Mouse (Mus musculus): ENCODE results near the gene Olfr201. TPM values are rescaled to one million over a fixed set of nuclear protein-coding genes. Genes with fewer than 3 reads are reported as not detected.
"Not testable (repeated sequence)": the region's sequence is repeated elsewhere in the genome, so short reads cannot be mapped to it uniquely, and the experiment has no call there.

The Olfr201 gene
- total RNA-seq (2021), result not detected
- not detected in 2 replicates for polyA plus RNA-seq (2012; rRNA removed)
- long read RNA-seq, result 0 reads

- not testable (repeated sequence) for DNase-seq
These were observed at the start of gene Olfr201 for GRCm38 (mm10) chr16:59272532-59272931. Gene Olfr201, minus strand, starts transcription at chr16:59272632.

GRCm38 (mm10) chr16:59318148-59318547 is 45.7 kb upstream of the Olfr201 start, which contains the start of gene Olfr204:
Gene Olfr204, minus strand, starts transcription at chr16:59318248.
- DNase-seq, result no peak

- DNase-seq, result no peak
These were observed 26.1 kb upstream of the Olfr201 start, which contains the start of gene Olfr203 for GRCm38 (mm10) chr16:59298581-59298980. Gene Olfr203, plus strand, starts transcription at chr16:59298881.

- not testable (repeated sequence) for DNase-seq
These were observed 15.1 kb upstream of the Olfr201 start for GRCm38 (mm10) chr16:59287576-59287975.

- DNase-seq, result no peak
These were observed 14.3 kb upstream of the Olfr201 start, which contains the start of gene Olfr202 for GRCm38 (mm10) chr16:59286693-59287092. Gene Olfr202, minus strand, starts transcription at chr16:59286793.

- DNase-seq, result no peak
These were observed 11.0 kb upstream of the Olfr201 start for GRCm38 (mm10) chr16:59283476-59283875.

GRCm38 (mm10) chr16:59280542-59280941 is 8.1 kb upstream of the Olfr201 start:
- DNase-seq, result no peak

- DNase-seq, result not testable (repeated sequence)
These were observed 3.3 kb downstream of the Olfr201 start for GRCm38 (mm10) chr16:59269097-59269496.

GRCm38 (mm10) chr16:59249684-59250083 is 22.7 kb downstream of the Olfr201 start:
- no peak for DNase-seq

- DNase-seq, result not testable (repeated sequence)
These were observed 52.8 kb downstream of the Olfr201 start, which contains the start of gene Olfr199 for GRCm38 (mm10) chr16:59219667-59220066. Gene Olfr199, minus strand, starts transcription at chr16:59219767.

GRCm38 (mm10) chr16:59217861-59218260 is 54.6 kb downstream of the Olfr201 start:
- not testable (repeated sequence) for DNase-seq

Other genes with a start within 250 kb of the Olfr201 start
- gene Olfr186, start 242.3 kb downstream of the Olfr201 start, total RNA-seq (2021), result not detected
- not detected in 2 replicates for gene Olfr186, start 242.3 kb downstream of the Olfr201 start, polyA plus RNA-seq (2012; rRNA removed)
- not detected for gene Olfr187, start 232.9 kb downstream of the Olfr201 start, total RNA-seq (2021)
- gene Olfr187, start 232.9 kb downstream of the Olfr201 start, polyA plus RNA-seq (2012; rRNA removed), result not detected in 2 replicates
- gene Olfr190, start 194.6 kb downstream of the Olfr201 start, total RNA-seq (2021), result not detected
- gene Olfr190, start 194.6 kb downstream of the Olfr201 start, polyA plus RNA-seq (2012; rRNA removed), result not detected in 2 replicates
- not detected for gene Olfr191, start 182.8 kb downstream of the Olfr201 start, total RNA-seq (2021)
- not detected in 2 replicates for gene Olfr191, start 182.8 kb downstream of the Olfr201 start, polyA plus RNA-seq (2012; rRNA removed)
- not detected for gene Olfr193, start 160.8 kb downstream of the Olfr201 start, total RNA-seq (2021)
- gene Olfr193, start 160.8 kb downstream of the Olfr201 start, polyA plus RNA-seq (2012; rRNA removed), result not detected in 2 replicates
- not detected for gene Olfr194, start 151.6 kb downstream of the Olfr201 start, total RNA-seq (2021)
- gene Olfr194, start 151.6 kb downstream of the Olfr201 start, polyA plus RNA-seq (2012; rRNA removed), result not detected in 2 replicates
- gene Olfr195, start 125.6 kb downstream of the Olfr201 start, total RNA-seq (2021), result not detected
- not detected in 2 replicates for gene Olfr195, start 125.6 kb downstream of the Olfr201 start, polyA plus RNA-seq (2012; rRNA removed)
- gene Olfr196, start 102.2 kb downstream of the Olfr201 start, total RNA-seq (2021), result not detected
- not detected in 2 replicates for gene Olfr196, start 102.2 kb downstream of the Olfr201 start, polyA plus RNA-seq (2012; rRNA removed)
- not detected for gene Olfr198, start 69.1 kb downstream of the Olfr201 start, total RNA-seq (2021)
- gene Olfr198, start 69.1 kb downstream of the Olfr201 start, polyA plus RNA-seq (2012; rRNA removed), result not detected in 2 replicates
- not detected for gene Olfr199, start 52.9 kb downstream of the Olfr201 start, total RNA-seq (2021)
- gene Olfr199, start 52.9 kb downstream of the Olfr201 start, polyA plus RNA-seq (2012; rRNA removed), result not detected in 2 replicates
- not detected for gene Olfr202, start 14.2 kb upstream of the Olfr201 start, total RNA-seq (2021)
- gene Olfr202, start 14.2 kb upstream of the Olfr201 start, polyA plus RNA-seq (2012; rRNA removed), result not detected in 2 replicates
- not detected for gene Olfr203, start 26.2 kb upstream of the Olfr201 start, total RNA-seq (2021)
- not detected in 2 replicates for gene Olfr203, start 26.2 kb upstream of the Olfr201 start, polyA plus RNA-seq (2012; rRNA removed)
- not detected for gene Olfr204, start 45.6 kb upstream of the Olfr201 start, total RNA-seq (2021)
- gene Olfr204, start 45.6 kb upstream of the Olfr201 start, polyA plus RNA-seq (2012; rRNA removed), result not detected in 2 replicates
- gene Olfr205, start 58.5 kb upstream of the Olfr201 start, total RNA-seq (2021), result not detected
- gene Olfr205, start 58.5 kb upstream of the Olfr201 start, polyA plus RNA-seq (2012; rRNA removed), result not detected in 2 replicates
- not detected for gene Olfr206, start 76.6 kb upstream of the Olfr201 start, total RNA-seq (2021)
- gene Olfr206, start 76.6 kb upstream of the Olfr201 start, polyA plus RNA-seq (2012; rRNA removed), result not detected in 2 replicates
- gene Olfr209, start 91.4 kb upstream of the Olfr201 start, total RNA-seq (2021), result not detected
- gene Olfr209, start 91.4 kb upstream of the Olfr201 start, polyA plus RNA-seq (2012; rRNA removed), result not detected in 2 replicates
- gene Gabrr3, start 134.7 kb upstream of the Olfr201 start, total RNA-seq (2021), result not detected
- gene Gabrr3, start 134.7 kb upstream of the Olfr201 start, polyA plus RNA-seq (2012; rRNA removed), result not detected in 2 replicates
- gene Riox2, start 199.1 kb upstream of the Olfr201 start, total RNA-seq (2021), result 10 to 100 TPM; 18.9 to 24.9 TPM
- 2.3 and 4.5 TPM in 2 replicates for gene Riox2, start 199.1 kb upstream of the Olfr201 start, polyA plus RNA-seq (2012; rRNA removed)

All from adrenal gland, adult 2 months (tissue).